Mouse (Mus musculus): Measurements from ENCODE around the gene Fbxl4. TPM values are rescaled to one million over a fixed set of nuclear protein-coding genes. Genes with fewer than 3 reads are reported as not detected.

Gene Fbxl4
- polyA plus RNA-seq, 1 experiment from 2014 or later: 15.2 TPM

GRCm38 (mm10) chr4:22480858-22481205 is 123.5 kb downstream of the Fbxl4 start:
- H3K4me3 ChIP-seq (replicated peaks; ENCODE audit: low read length): no peak overlapping the region
- H3K4me1 ChIP-seq (ENCODE audit: control insufficient read depth, insufficient read depth, low read length): peaks cover 5% of the 10 kb centered on the region; the same call in 1 of the 2 replicates
- WGBS: 11% methylated on average over 1 of the region's 1 CpGs
- no peaks in the 10 kb centered on the region for H3K9me3 ChIP-seq (replicated peaks; ENCODE audit: control insufficient read depth, low read length)
- no peaks in the 10 kb centered on the region for H3K36me3 ChIP-seq (ENCODE audit: control insufficient read depth, insufficient read depth, low read length)
- ATAC-seq (ENCODE audit: insufficient read depth, low FRiP score): no peak
- no peak overlapping the region for H3K4me2 ChIP-seq (ENCODE audit: low read depth, low read length)
- peaks cover 72% of the 10 kb centered on the region for H3K27me3 ChIP-seq (ENCODE audit: control insufficient read depth, insufficient read depth, low read length)
- no peak overlapping the region for H3K9ac ChIP-seq (ENCODE audit: low read length)
- H3K27ac ChIP-seq (ENCODE audit: low read length): no peak overlapping the region

GRCm38 (mm10) chr4:22482118-22482517 is 124.8 kb downstream of the Fbxl4 start:
- peaks cover 69% of the 10 kb centered on the region for H3K27me3 ChIP-seq (ENCODE audit: control insufficient read depth, insufficient read depth, low read length)

GRCm38 (mm10) chr4:22482756-22483280 is 125.5 kb downstream of the Fbxl4 start:
- no peak for ATAC-seq (ENCODE audit: insufficient read depth, low FRiP score)
- Histone ChIP-seq H3K9ac (ENCODE audit: low read length) (no peak overlapping the region), H3K27ac (ENCODE audit: low read length) (no peak overlapping the region), H3K27me3 (ENCODE audit: control insufficient read depth, insufficient read depth, low read length) (peaks cover 66% of the 10 kb centered on the region), H3K9me3 (replicated peaks; ENCODE audit: control insufficient read depth, low read length) (no peaks in the 10 kb centered on the region), H3K36me3 (ENCODE audit: control insufficient read depth, insufficient read depth, low read length) (no peaks in the 10 kb centered on the region), H3K4me1 (ENCODE audit: control insufficient read depth, insufficient read depth, low read length) (peaks cover 4% of the 10 kb centered on the region), H3K4me3 (replicated peaks; ENCODE audit: low read length) (no peak overlapping the region), H3K4me2 (ENCODE audit: low read depth, low read length) (no peak overlapping the region)
- 7% methylated on average over 7 of the region's 7 CpGs for WGBS

More at GRCm38 (mm10) chr4:22482118-22482517, 124.8 kb downstream of the Fbxl4 start:
- Histone ChIP-seq H3K4me3 (replicated peaks; ENCODE audit: low read length) (no peak overlapping the region), H3K4me1 (ENCODE audit: control insufficient read depth, insufficient read depth, low read length) (peaks cover 5% of the 10 kb centered on the region; the same call in 1 of the 2 replicates), H3K4me2 (ENCODE audit: low read depth, low read length) (no peak overlapping the region), H3K9me3 (replicated peaks; ENCODE audit: control insufficient read depth, low read length) (no peaks in the 10 kb centered on the region), H3K9ac (ENCODE audit: low read length) (no peak overlapping the region), H3K36me3 (ENCODE audit: control insufficient read depth, insufficient read depth, low read length) (no peaks in the 10 kb centered on the region), H3K27ac (ENCODE audit: low read length) (no peak overlapping the region)
- ATAC-seq (ENCODE audit: insufficient read depth, low FRiP score): no peak
- 21% methylated on average over 2 of the region's 2 CpGs for WGBS

- Histone ChIP-seq H3K4me2 (ENCODE audit: low read depth, low read length) (no peak overlapping the region), H3K9ac (ENCODE audit: low read length) (no peak overlapping the region), H3K27ac (ENCODE audit: low read length) (no peak overlapping the region), H3K9me3 (replicated peaks; ENCODE audit: control insufficient read depth, low read length) (no peaks in the 10 kb centered on the region), H3K36me3 (ENCODE audit: control insufficient read depth, insufficient read depth, low read length) (no peaks in the 10 kb centered on the region), H3K27me3 (ENCODE audit: control insufficient read depth, insufficient read depth, low read length) (peaks cover 69% of the 10 kb centered on the region), H3K4me1 (ENCODE audit: control insufficient read depth, insufficient read depth, low read length) (peaks cover 7% of the 10 kb centered on the region; the same call in 1 of the 2 replicates), H3K4me3 (replicated peaks; ENCODE audit: low read length) (no peak overlapping the region)
- no peak for ATAC-seq (ENCODE audit: insufficient read depth, low FRiP score)
- WGBS: 9% methylated on average over 2 of the region's 2 CpGs
Observed at GRCm38 (mm10) chr4:22483548-22483947, 126.2 kb downstream of the Fbxl4 start.

Other genes starting within 250 kb of the Fbxl4 start
- gene Pou3f2, start 130.8 kb downstream of the Fbxl4 start, polyA plus RNA-seq (2015; fragmentation: Nextera tagmentation; extraction: Ambion mirVana): 0.03 TPM in 1 of 2 replicates, not detected in the other

Measured in stomach, embryonic 16.5 days (tissue).